Mouse (Mus musculus): Measurements from ENCODE around the gene Ptcd3. TPM values are rescaled to one million over a fixed set of nuclear protein-coding genes. Genes with fewer than 3 reads are reported as not detected.
A peak's percentile ranks its signal among the peaks of the same experiment; 100 is the strongest.
"Not testable (repeated sequence)": the region's sequence is repeated elsewhere in the genome, so short reads cannot be mapped to it uniquely, and the experiment has no call there.

Ptcd3 gene
- polyA plus RNA-seq, 1 experiment = 4.3 TPM

DNA sequence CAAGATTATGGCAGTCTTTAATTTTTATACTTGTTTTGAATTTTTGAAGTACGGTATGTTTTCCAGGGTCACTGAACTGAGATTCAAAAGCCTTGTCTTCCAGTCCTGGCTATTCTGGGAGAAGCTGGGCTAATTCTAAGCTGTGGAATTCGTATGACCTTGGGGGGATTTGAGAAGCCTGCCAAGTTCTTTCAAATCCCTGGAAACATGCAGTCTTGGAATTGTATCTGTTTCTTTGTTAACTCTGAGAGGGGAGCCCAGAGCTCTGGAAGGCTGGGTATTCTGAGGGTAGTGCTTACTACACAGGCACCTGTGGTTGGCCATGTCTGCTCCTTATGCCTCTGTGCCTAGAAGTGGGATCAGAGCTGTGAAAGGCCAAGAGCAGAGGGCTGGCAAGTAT, 27.2 kb upstream of the Ptcd3 start:
- no peaks in the 10 kb centered on the region for H3K4me1 ChIP-seq (ENCODE audit: control insufficient read depth, insufficient read depth, insufficient read length, low read length)
- H3K27ac ChIP-seq (ENCODE audit: insufficient read depth, low read depth, low read length) = no peak overlapping the region
- H3K36me3 ChIP-seq (ENCODE audit: control insufficient read depth, insufficient read depth, low read length) = peaks cover 39% of the 10 kb centered on the region
- 77% methylated on average over 2 of the region's 2 CpGs for WGBS
- no peak for TF ChIP-seq POLR2A (IDR thresholded peaks at IDR 0.05; ENCODE audit: low read depth, low read length)
- no peak for TF ChIP-seq CTCF (IDR thresholded peaks at IDR 0.05; ENCODE audit: extremely low read depth, insufficient read length, insufficient replicate concordance, low read depth, low read length)
- no peaks in the 10 kb centered on the region for H3K27me3 ChIP-seq (ENCODE audit: control insufficient read depth, insufficient read depth, low read length)
- H3K4me3 ChIP-seq (ENCODE audit: low read depth, low read length) = no peak overlapping the region

DNA sequence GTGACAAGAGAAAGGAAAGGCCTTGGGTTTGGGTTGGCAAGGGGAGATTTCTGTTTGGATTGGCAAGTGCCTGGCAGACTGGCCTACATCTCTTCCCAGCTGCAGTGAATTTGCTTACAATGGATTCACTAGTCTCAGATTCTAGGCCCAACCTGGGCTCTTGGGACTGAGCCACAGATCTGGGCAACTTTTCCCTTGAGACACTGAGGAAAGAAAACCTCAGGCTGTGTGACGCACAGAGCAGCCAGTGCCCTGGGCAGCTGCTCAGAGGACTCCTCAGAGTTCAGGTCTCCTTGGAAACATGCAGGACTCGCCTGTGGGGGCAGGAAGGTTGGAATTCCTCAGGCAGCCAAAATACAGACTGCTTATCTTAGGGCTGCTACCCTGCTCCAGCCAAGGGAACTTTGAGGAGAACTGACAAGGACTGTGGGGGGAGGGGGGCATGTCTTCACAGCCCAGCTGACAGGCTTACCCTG, 25.6 kb upstream of the Ptcd3 start:
- 79% methylated on average over 2 of the region's 2 CpGs for WGBS
- H3K36me3 ChIP-seq (ENCODE audit: control insufficient read depth, insufficient read depth, low read length) = peaks cover 51% of the 10 kb centered on the region
- no peaks in the 10 kb centered on the region for H3K27me3 ChIP-seq (ENCODE audit: control insufficient read depth, insufficient read depth, low read length)
- no peak for TF ChIP-seq POLR2A (IDR thresholded peaks at IDR 0.05; ENCODE audit: low read depth, low read length)
- no peak for TF ChIP-seq CTCF (IDR thresholded peaks at IDR 0.05; ENCODE audit: extremely low read depth, insufficient read length, insufficient replicate concordance, low read depth, low read length)
- H3K27ac ChIP-seq (ENCODE audit: insufficient read depth, low read depth, low read length) = peak overlapping the region; percentile 15; the same call in 1 of the 2 replicates
- H3K4me3 ChIP-seq (ENCODE audit: low read depth, low read length) = no peak overlapping the region
- H3K4me1 ChIP-seq (ENCODE audit: control insufficient read depth, insufficient read depth, insufficient read length, low read length) = no peaks in the 10 kb centered on the region

DNA sequence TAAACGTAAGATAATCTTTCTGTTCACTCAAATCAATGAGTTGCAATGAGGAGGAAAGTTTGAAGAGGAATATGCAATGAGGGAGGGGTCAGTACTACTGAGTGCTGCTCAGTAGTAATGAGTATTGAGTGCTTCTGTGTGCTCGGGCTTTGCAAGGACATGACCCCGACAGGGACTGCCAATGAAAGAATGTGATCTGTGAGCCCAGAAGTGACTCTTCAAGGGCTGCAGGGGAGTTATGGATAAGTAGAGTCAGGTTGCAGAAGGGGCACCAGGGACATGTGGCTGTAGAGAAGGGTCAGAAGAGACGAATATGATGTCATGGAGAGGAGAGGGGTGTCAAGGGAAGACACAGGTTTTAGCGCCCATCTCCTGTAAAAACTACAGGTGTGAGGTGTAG, 23.8 kb upstream of the Ptcd3 start:
- H3K4me1 ChIP-seq (ENCODE audit: control insufficient read depth, insufficient read depth, insufficient read length, low read length) = no peaks in the 10 kb centered on the region
- H3K27me3 ChIP-seq (ENCODE audit: control insufficient read depth, insufficient read depth, low read length) = no peaks in the 10 kb centered on the region
- WGBS = 75% methylated on average over 5 of the region's 5 CpGs
- peaks cover 47% of the 10 kb centered on the region for H3K36me3 ChIP-seq (ENCODE audit: control insufficient read depth, insufficient read depth, low read length)
- no peak for TF ChIP-seq POLR2A (IDR thresholded peaks at IDR 0.05; ENCODE audit: low read depth, low read length)
- no peak for TF ChIP-seq CTCF (IDR thresholded peaks at IDR 0.05; ENCODE audit: extremely low read depth, insufficient read length, insufficient replicate concordance, low read depth, low read length)
- H3K4me3 ChIP-seq (ENCODE audit: low read depth, low read length) = no peak overlapping the region
- no peak overlapping the region for H3K27ac ChIP-seq (ENCODE audit: insufficient read depth, low read depth, low read length)

DNA sequence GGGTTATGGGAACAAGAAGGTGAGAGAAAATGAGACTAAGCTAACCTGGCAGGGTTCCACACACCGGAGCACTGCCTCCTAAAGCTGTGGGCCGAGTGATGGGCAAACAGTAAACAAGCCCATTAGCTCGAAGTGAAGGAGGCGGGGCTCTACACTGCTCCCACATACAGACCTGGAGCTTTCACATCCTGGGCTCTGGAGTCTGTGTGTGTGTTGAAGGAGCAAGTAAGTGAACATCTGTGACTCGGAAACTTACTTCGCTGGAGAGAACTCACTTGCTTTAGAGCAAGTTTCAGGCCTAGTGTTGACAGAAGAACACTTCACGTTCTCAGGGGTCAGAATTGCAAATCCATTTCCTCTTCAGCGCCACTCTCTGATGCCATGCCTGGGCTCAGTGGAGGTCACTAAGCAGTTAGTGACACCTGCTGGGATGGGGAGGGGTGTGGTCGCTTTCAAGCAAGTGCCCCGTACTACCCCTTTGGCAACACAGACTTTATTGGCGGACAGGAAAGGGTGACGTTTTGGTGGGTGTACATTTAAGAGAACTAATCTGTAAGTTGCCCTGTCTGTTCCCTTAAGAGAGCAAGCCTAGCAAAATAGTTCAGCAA, 22.4 kb upstream of the Ptcd3 start:
- Histone ChIP-seq H3K36me3 (ENCODE audit: control insufficient read depth, insufficient read depth, low read length) (peaks cover 50% of the 10 kb centered on the region), H3K4me1 (ENCODE audit: control insufficient read depth, insufficient read depth, insufficient read length, low read length) (no peaks in the 10 kb centered on the region), H3K4me3 (ENCODE audit: low read depth, low read length) (no peak overlapping the region), H3K27ac (ENCODE audit: insufficient read depth, low read depth, low read length) (no peak overlapping the region), H3K27me3 (ENCODE audit: control insufficient read depth, insufficient read depth, low read length) (no peaks in the 10 kb centered on the region)
- 79% methylated on average over 12 of the region's 12 CpGs for WGBS
- TF ChIP-seq CTCF (IDR thresholded peaks at IDR 0.05; ENCODE audit: extremely low read depth, insufficient read length, insufficient replicate concordance, low read depth, low read length) = no peak
- TF ChIP-seq POLR2A (IDR thresholded peaks at IDR 0.05; ENCODE audit: low read depth, low read length) = no peak

DNA sequence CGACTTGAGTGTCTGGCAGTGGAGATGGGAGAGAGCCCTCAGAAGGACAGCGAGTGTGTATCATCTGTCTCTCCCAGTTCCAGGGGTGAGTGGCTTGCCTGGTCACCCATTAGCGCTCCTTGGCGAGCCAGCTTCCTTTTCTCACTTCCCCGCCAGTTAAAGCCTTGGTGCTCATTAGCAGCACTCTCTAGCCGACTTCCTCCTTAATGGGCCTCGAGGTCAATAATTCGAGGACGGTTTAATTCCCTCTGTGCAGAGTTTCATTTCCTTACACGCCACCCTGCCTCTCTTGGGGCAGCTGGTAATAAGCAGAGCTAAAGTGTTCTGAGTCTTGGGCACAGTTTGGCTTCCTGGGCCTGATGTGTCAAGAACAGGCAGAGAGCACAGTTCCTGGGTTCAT, 21.5 kb upstream of the Ptcd3 start:
- H3K36me3 ChIP-seq (ENCODE audit: control insufficient read depth, insufficient read depth, low read length) = peaks cover 48% of the 10 kb centered on the region
- no peak overlapping the region for H3K27ac ChIP-seq (ENCODE audit: insufficient read depth, low read depth, low read length)
- no peaks in the 10 kb centered on the region for H3K27me3 ChIP-seq (ENCODE audit: control insufficient read depth, insufficient read depth, low read length)
- H3K4me3 ChIP-seq (ENCODE audit: low read depth, low read length) = no peak overlapping the region
- no peak for TF ChIP-seq CTCF (IDR thresholded peaks at IDR 0.05; ENCODE audit: extremely low read depth, insufficient read length, insufficient replicate concordance, low read depth, low read length)
- TF ChIP-seq POLR2A (IDR thresholded peaks at IDR 0.05; ENCODE audit: low read depth, low read length) = no peak
- no peaks in the 10 kb centered on the region for H3K4me1 ChIP-seq (ENCODE audit: control insufficient read depth, insufficient read depth, insufficient read length, low read length)
- 82% methylated on average over 10 of the region's 10 CpGs for WGBS

DNA sequence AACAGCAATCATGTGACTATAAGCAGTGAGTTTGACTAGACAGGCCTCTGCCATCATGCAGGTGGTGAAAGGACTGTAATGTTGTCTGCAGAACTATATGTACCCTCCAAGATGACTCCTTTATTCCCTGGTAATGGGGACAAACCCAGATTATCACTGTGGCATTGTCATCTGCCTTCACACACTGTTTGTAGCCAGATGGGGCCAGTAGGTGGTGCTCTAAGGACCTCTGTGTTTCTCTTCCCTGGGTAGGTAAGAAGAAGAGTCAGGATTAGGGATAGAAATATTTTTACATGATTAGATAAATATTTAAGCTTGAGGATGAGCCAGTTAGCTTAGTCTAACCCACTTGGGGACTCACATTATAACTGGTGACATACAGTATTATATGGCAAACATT, 19.4 kb upstream of the Ptcd3 start:
- H3K4me3 ChIP-seq (ENCODE audit: low read depth, low read length) = no peak overlapping the region
- H3K36me3 ChIP-seq (ENCODE audit: control insufficient read depth, insufficient read depth, low read length) = peaks cover 44% of the 10 kb centered on the region
- H3K4me1 ChIP-seq (ENCODE audit: control insufficient read depth, insufficient read depth, insufficient read length, low read length) = no peaks in the 10 kb centered on the region
- H3K27ac ChIP-seq (ENCODE audit: insufficient read depth, low read depth, low read length) = no peak overlapping the region
- no peaks in the 10 kb centered on the region for H3K27me3 ChIP-seq (ENCODE audit: control insufficient read depth, insufficient read depth, low read length)
- TF ChIP-seq CTCF (IDR thresholded peaks at IDR 0.05; ENCODE audit: extremely low read depth, insufficient read length, insufficient replicate concordance, low read depth, low read length) = no peak
- TF ChIP-seq POLR2A (IDR thresholded peaks at IDR 0.05; ENCODE audit: low read depth, low read length) = no peak

DNA sequence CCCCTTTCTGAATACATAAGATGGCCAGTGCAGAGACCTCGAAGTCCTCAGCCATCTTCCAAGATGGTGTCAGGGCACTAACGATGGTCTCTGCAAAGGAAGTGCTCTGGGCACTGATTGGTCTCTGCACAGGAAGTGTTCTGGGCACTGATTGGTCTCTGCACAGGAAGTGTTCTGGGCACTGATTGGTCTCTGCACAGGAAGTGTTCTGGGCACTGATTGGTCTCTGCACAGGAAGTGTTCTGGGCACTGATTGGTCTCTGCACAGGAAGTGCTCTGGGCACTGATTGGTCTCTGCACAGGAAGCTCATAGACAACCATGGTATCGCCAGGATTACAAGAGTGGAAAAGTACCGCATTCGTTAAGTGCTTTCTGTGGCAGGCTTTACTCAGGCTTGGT, 16.7 kb upstream of the Ptcd3 start:
- not testable (repeated sequence) for H3K27ac ChIP-seq (ENCODE audit: insufficient read depth, low read depth, low read length); H3K27me3 ChIP-seq (ENCODE audit: control insufficient read depth, insufficient read depth, low read length); H3K4me1 ChIP-seq (ENCODE audit: control insufficient read depth, insufficient read depth, insufficient read length, low read length); H3K4me3 ChIP-seq (ENCODE audit: low read depth, low read length)
- H3K36me3 ChIP-seq (ENCODE audit: control insufficient read depth, insufficient read depth, low read length) = peaks cover 43% of the 10 kb centered on the region
- WGBS = 85% methylated on average over 5 of the region's 5 CpGs

DNA sequence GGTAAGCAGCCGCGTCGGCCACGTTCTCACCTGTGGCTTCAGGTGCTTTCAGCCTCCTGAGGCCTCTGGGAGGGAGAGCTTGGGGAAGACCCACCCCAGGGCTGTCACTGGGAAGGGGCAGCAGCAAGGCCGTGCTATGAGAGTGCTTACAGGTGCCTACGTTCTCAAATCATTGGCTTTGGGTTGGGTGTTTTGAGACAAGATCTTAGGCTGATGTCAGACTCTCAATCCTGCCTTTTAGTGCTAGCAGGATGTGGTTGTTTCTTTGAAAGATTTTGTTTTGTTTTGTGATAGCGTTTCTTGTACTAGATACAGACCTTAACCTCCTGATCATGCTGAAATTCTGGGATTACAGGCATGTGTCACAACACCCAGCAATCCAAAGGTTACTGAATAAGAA, 12.2 kb upstream of the Ptcd3 start:
- TF ChIP-seq POLR2A (IDR thresholded peaks at IDR 0.05; ENCODE audit: low read depth, low read length) = no peak
- TF ChIP-seq CTCF (IDR thresholded peaks at IDR 0.05; ENCODE audit: extremely low read depth, insufficient read length, insufficient replicate concordance, low read depth, low read length) = no peak
- Histone ChIP-seq H3K4me3 (ENCODE audit: low read depth, low read length) (no peak overlapping the region), H3K4me1 (ENCODE audit: control insufficient read depth, insufficient read depth, insufficient read length, low read length) (no peaks in the 10 kb centered on the region), H3K36me3 (ENCODE audit: control insufficient read depth, insufficient read depth, low read length) (peaks cover 50% of the 10 kb centered on the region), H3K27ac (ENCODE audit: insufficient read depth, low read depth, low read length) (no peak overlapping the region), H3K27me3 (ENCODE audit: control insufficient read depth, insufficient read depth, low read length) (no peaks in the 10 kb centered on the region)
- WGBS = 95% methylated on average over 7 of the region's 7 CpGs

Measured in small intestine, adult 2 months (tissue).